Mouse (Mus musculus): ENCODE data around the gene Map3k4. TPM values are rescaled to one million over a fixed set of nuclear protein-coding genes. Genes with fewer than 3 reads are reported as not detected.

Map3k4 gene
- polyA plus RNA-seq, 1 experiment, result 17.6 TPM

DNA sequence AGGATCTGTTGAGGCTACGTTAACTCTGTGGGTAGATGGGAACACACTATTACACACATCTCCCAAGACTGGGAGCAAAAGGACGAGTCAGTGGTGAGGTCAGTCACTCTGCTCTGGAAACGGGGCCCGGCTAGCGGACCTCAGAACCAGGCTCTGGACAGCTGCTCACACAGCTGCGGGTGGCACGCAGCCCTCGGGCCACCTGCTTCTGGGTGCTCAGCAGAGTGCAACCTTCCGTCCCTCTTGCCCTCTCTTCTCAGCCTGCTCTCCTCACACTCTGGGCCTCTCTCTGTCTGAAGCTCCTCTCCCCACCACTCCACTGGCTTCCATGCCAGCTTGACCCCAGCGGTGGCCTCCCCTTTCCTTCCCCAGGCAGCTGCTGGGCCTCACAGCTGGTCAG, 50.1 kb downstream of the Map3k4 start:
- DNase-seq, result no peak
- Histone ChIP-seq H3K4me3 (ENCODE audit: insufficient read depth, low read depth, low read length) (no peak overlapping the region), H3K36me3 (ENCODE audit: control insufficient read depth, insufficient read depth, low read length) (no peaks in the 10 kb centered on the region), H3K4me1 (ENCODE audit: control insufficient read depth, insufficient read depth, low read length) (0 out of 2 replicates have a peak, but pooled peaks cover 5% of the 10 kb centered on the region), H3K27me3 (replicated peaks; ENCODE audit: control insufficient read depth, insufficient read depth, low read length) (no peaks in the 10 kb centered on the region), H3K27ac (ENCODE audit: insufficient read depth, low read depth, low read length) (no peak overlapping the region)
- TF ChIP-seq CTCF (conservative IDR thresholded peaks at IDR 0.05; ENCODE audit: insufficient read depth, insufficient read length, low read depth, low read length) (no peak), POLR2A (IDR thresholded peaks at IDR 0.05; ENCODE audit: low read depth, low read length) (no peak)
- 68% methylated on average over 10 of the region's 10 CpGs for WGBS

DNA sequence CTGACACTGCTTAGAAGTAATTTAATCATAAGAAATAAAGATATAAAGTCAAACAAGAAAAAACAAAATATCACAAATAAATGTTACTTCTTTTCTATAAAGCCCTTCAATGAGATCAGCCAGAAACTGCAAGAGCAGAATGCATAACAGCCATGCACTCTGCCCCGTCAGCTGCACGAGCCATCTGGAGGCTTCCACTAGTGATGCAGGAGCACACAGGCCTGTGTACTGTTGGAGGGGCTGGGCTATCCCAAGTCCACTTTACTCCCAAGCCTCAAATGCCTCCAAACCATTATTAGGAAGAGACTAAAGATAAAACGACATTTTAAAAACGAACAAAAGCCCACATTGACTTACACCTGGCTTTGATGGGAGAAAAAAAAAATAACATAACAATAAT, 50.5 kb downstream of the Map3k4 start:
- 84% methylated on average over 4 of the region's 4 CpGs for WGBS
- H3K4me1 ChIP-seq (ENCODE audit: control insufficient read depth, insufficient read depth, low read length), result 0 out of 2 replicates have a peak, but pooled peaks cover 5% of the 10 kb centered on the region
- no peak for TF ChIP-seq POLR2A (IDR thresholded peaks at IDR 0.05; ENCODE audit: low read depth, low read length)
- TF ChIP-seq CTCF (conservative IDR thresholded peaks at IDR 0.05; ENCODE audit: insufficient read depth, insufficient read length, low read depth, low read length), result no peak

DNA sequence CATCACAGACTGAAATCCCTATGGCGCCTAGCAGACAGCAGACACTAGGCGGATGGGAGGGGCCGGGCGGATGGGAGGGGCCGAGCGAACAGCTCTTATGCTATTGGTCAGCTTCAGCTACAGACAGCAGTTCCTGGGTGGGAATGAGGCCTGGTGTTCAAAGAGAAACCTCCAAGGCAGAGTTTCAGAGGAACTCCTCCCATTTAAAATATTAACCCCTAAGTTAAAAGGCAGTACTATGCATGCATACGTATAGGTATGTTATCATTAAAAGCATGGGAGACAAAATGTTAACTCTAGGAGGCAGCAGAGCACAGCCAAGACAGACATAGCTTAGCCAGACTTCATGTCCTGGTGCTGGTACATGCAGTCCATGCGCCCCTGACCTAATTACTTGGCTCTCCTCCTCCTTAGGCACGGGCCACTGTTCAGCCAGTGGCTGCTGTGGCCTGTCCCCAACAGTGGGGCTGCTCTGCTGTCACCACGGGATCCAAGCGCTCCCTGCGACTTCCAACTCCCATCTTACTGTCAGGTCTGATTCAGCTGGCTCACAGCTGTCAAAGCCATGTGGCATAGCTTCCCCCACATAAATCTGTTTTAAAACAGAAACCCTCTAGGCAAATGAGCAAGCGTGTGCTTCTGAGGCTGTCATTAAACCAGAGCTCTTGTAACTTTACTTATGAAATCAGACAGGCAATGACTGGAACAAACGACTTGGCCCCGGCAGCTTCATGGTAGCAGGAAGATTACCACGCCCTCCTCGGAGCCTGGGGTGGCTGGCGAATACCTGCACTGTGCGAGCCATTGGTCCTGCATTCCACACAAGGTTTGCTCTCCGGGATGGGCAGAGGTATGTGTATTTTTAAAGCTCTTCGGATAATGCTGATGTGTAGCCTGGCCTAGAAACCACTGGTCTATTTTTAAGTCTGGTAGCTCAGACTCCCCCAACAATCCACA, 52.3 kb downstream of the Map3k4 start:
- TF ChIP-seq POLR2A (IDR thresholded peaks at IDR 0.05; ENCODE audit: low read depth, low read length) (no peak), CTCF (conservative IDR thresholded peaks at IDR 0.05; ENCODE audit: insufficient read depth, insufficient read length, low read depth, low read length) (peak; percentile 48; the same call in 1 of the 2 replicates)
- H3K27me3 ChIP-seq (replicated peaks; ENCODE audit: control insufficient read depth, insufficient read depth, low read length), result no peaks in the 10 kb centered on the region
- 0 out of 2 replicates have a peak, but pooled peaks cover 5% of the 10 kb centered on the region for H3K4me1 ChIP-seq (ENCODE audit: control insufficient read depth, insufficient read depth, low read length)
- DNase-seq, result peak; percentile 65
- peak overlapping the region; percentile 26 for H3K27ac ChIP-seq (ENCODE audit: insufficient read depth, low read depth, low read length)
- 39% methylated on average over 21 of the region's 21 CpGs for WGBS
- H3K36me3 ChIP-seq (ENCODE audit: control insufficient read depth, insufficient read depth, low read length), result no peaks in the 10 kb centered on the region
- no peak overlapping the region for H3K4me3 ChIP-seq (ENCODE audit: insufficient read depth, low read depth, low read length)

More for the DNA sequence above, 50.5 kb downstream of the Map3k4 start:
- no peak for DNase-seq
- H3K27me3 ChIP-seq (replicated peaks; ENCODE audit: control insufficient read depth, insufficient read depth, low read length), result no peaks in the 10 kb centered on the region
- H3K36me3 ChIP-seq (ENCODE audit: control insufficient read depth, insufficient read depth, low read length), result no peaks in the 10 kb centered on the region
- no peak overlapping the region for H3K27ac ChIP-seq (ENCODE audit: insufficient read depth, low read depth, low read length)
- no peak overlapping the region for H3K4me3 ChIP-seq (ENCODE audit: insufficient read depth, low read depth, low read length)

DNA sequence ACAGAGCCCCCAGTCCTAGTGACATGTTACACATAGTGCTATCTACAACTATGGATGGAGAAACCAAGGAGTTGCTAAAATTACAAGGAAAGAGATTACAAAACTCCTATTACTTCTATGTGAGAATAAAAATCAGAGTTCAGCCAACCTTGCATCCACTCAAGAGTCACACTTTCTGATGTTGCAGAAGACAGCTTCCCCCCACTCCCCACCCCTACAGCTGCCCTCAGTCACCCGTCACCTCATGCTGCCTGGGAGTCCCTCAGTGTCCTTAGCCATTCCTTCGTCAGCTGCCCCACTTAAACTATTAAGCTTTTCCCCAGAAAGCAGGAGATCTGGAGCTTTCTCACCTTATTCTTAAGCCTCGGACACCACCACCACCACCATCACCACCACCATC, 54.3 kb downstream of the Map3k4 start:
- H3K36me3 ChIP-seq (ENCODE audit: control insufficient read depth, insufficient read depth, low read length), result no peaks in the 10 kb centered on the region; the same call in 1 of the 2 replicates
- no peaks in the 10 kb centered on the region for H3K27me3 ChIP-seq (replicated peaks; ENCODE audit: control insufficient read depth, insufficient read depth, low read length)
- TF ChIP-seq POLR2A (IDR thresholded peaks at IDR 0.05; ENCODE audit: low read depth, low read length), result no peak
- no peak for TF ChIP-seq CTCF (conservative IDR thresholded peaks at IDR 0.05; ENCODE audit: insufficient read depth, insufficient read length, low read depth, low read length)
- H3K4me3 ChIP-seq (ENCODE audit: insufficient read depth, low read depth, low read length), result no peak overlapping the region
- no peak overlapping the region for H3K27ac ChIP-seq (ENCODE audit: insufficient read depth, low read depth, low read length)
- H3K4me1 ChIP-seq (ENCODE audit: control insufficient read depth, insufficient read depth, low read length), result 0 out of 2 replicates have a peak, but pooled peaks cover 5% of the 10 kb centered on the region
- DNase-seq, result no peak
- 87% methylated on average over 3 of the region's 3 CpGs for WGBS

DNA sequence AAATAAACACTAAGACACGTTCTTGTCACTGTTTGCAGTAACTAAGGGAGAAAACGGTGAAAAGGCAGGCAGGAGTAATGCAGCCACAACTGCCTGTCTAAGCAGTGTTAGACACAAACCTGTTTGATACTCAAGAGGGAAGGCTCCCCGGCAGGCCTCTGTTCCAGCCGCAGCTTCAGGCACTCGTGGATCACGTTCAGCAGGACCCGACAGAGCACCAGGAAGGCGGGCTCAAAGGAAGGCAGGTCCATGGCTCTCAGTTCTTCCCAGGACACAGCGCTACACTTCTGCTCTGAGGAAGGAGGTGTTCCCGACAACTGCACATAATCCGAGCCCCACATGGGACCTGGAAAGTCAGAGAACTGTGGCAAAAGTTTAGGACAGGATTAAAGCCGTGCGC, 54.8 kb downstream of the Map3k4 start:
- H3K27ac ChIP-seq (ENCODE audit: insufficient read depth, low read depth, low read length), result no peak overlapping the region
- no peak for DNase-seq
- H3K27me3 ChIP-seq (replicated peaks; ENCODE audit: control insufficient read depth, insufficient read depth, low read length), result no peaks in the 10 kb centered on the region
- TF ChIP-seq POLR2A (IDR thresholded peaks at IDR 0.05; ENCODE audit: low read depth, low read length) (no peak), CTCF (conservative IDR thresholded peaks at IDR 0.05; ENCODE audit: insufficient read depth, insufficient read length, low read depth, low read length) (no peak)
- H3K4me3 ChIP-seq (ENCODE audit: insufficient read depth, low read depth, low read length), result no peak overlapping the region
- H3K4me1 ChIP-seq (ENCODE audit: control insufficient read depth, insufficient read depth, low read length), result 0 out of 2 replicates have a peak, but pooled peaks cover 5% of the 10 kb centered on the region
- H3K36me3 ChIP-seq (ENCODE audit: control insufficient read depth, insufficient read depth, low read length), result no peaks in the 10 kb centered on the region; the same call in 1 of the 2 replicates
- WGBS, result 73% methylated on average over 13 of the region's 13 CpGs

DNA sequence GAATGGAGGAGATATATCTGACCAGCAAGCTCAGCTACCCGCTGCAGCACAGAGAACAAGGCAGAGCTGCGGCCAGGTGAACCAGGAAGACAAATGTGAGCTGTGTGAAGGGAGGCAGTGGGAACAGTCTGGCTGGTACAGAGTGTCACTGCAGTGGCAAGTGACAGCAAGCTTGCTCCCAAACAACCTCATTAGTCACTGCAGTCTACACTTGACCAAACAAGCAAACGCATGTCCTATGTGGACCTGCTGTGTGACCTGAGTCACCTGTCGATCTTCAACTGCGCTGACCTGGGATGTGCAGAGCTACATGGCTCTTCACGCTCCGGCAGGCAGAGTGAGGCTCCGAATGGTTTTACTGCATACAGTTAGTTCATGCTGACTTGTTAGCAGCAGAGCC, 55.7 kb downstream of the Map3k4 start:
- no peak overlapping the region for H3K4me3 ChIP-seq (ENCODE audit: insufficient read depth, low read depth, low read length)
- no peak overlapping the region for H3K27ac ChIP-seq (ENCODE audit: insufficient read depth, low read depth, low read length)
- TF ChIP-seq CTCF (conservative IDR thresholded peaks at IDR 0.05; ENCODE audit: insufficient read depth, insufficient read length, low read depth, low read length), result no peak
- no peak for DNase-seq
- WGBS, result 74% methylated on average over 8 of the region's 8 CpGs
- 0 out of 2 replicates have a peak, but pooled peaks cover 5% of the 10 kb centered on the region for H3K4me1 ChIP-seq (ENCODE audit: control insufficient read depth, insufficient read depth, low read length)
- no peaks in the 10 kb centered on the region; the same call in 1 of the 2 replicates for H3K36me3 ChIP-seq (ENCODE audit: control insufficient read depth, insufficient read depth, low read length)
- no peaks in the 10 kb centered on the region for H3K27me3 ChIP-seq (replicated peaks; ENCODE audit: control insufficient read depth, insufficient read depth, low read length)

DNA sequence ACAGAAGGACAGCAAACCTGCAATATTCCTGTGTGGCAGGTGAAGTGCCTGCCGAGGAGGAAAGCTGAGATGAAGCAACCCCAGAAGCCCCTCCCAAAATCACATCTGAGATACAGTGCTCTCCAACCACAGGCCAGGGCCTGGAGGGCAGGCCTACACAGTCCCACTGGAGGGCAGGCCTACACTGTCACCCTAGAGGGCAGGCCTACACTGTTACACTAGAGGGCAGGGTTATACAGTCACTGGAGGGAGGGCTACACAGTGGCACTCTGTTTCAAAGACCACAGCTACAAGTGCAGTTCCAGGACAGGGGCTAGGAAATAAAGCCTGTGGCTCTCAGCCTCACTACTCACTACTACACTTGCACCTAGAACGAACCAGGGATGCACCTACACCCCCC, 56.7 kb downstream of the Map3k4 start:
- H3K27ac ChIP-seq (ENCODE audit: insufficient read depth, low read depth, low read length), result no peak overlapping the region
- H3K27me3 ChIP-seq (replicated peaks; ENCODE audit: control insufficient read depth, insufficient read depth, low read length), result no peaks in the 10 kb centered on the region
- H3K36me3 ChIP-seq (ENCODE audit: control insufficient read depth, insufficient read depth, low read length), result no peaks in the 10 kb centered on the region; the same call in 1 of the 2 replicates
- H3K4me3 ChIP-seq (ENCODE audit: insufficient read depth, low read depth, low read length), result no peak overlapping the region
- no peaks in the 10 kb centered on the region for H3K4me1 ChIP-seq (ENCODE audit: control insufficient read depth, insufficient read depth, low read length)
- no peak for DNase-seq
- TF ChIP-seq CTCF (conservative IDR thresholded peaks at IDR 0.05; ENCODE audit: insufficient read depth, insufficient read length, low read depth, low read length) (peak; percentile 46), POLR2A (IDR thresholded peaks at IDR 0.05; ENCODE audit: low read depth, low read length) (no peak)
- WGBS, result 75% methylated on average over 2 of the region's 2 CpGs
